Comparison of ENCODE assay signal across 8 mouse cellular contexts in genomic region chr6:125573189-125573928, GRCm38 (mm10). TPM values are rescaled to one million over a fixed set of nuclear protein-coding genes. Genes with fewer than 3 reads are reported as not detected.
A peak's percentile ranks its signal among the peaks of the same experiment; 100 is the strongest.
DNase-seq lines count a peak whose midpoint lies in the region; ATAC-seq lines count a peak whose summit lies in the region.

No protein-coding gene starts in this region.

- H3K4me3 ChIP-seq in hindbrain, embryonic 11.5 days (ENCODE audit: low read depth, low read length) = peak overlapping the region; percentile 19; the same call in 1 of the 2 replicates

- no peaks in the 10 kb centered on the region for H3K36me3 ChIP-seq in hindbrain, embryonic 11.5 days (ENCODE audit: control insufficient read depth, insufficient read depth, low read length)

- no peaks in the 10 kb centered on the region for H3K27me3 ChIP-seq in hindbrain, embryonic 11.5 days (ENCODE audit: control insufficient read depth, insufficient read depth, low read length)

- 8% methylated on average over 14 of the region's 14 CpGs for WGBS in hindbrain, embryonic 11.5 days

- peak; percentile 95 for ATAC-seq in hindbrain, embryonic 11.5 days (ENCODE audit: low FRiP score)

- no peak overlapping the region for H3K27ac ChIP-seq in hindbrain, embryonic 11.5 days (ENCODE audit: low read depth, low read length)

- H3K9me3 ChIP-seq in hindbrain, embryonic 11.5 days (ENCODE audit: control insufficient read depth, low read length) = no peaks in the 10 kb centered on the region

- peak overlapping the region; percentile 29 for H3K4me2 ChIP-seq in hindbrain, embryonic 11.5 days (replicated peaks; ENCODE audit: low read depth, low read length)

- H3K4me1 ChIP-seq in hindbrain, embryonic 11.5 days (replicated peaks; ENCODE audit: control insufficient read depth, insufficient read depth, low read length) = 0 out of 2 replicates have a peak, but pooled peaks cover 2% of the 10 kb centered on the region

- DNase-seq in MEL-GATA-1-ER (ENCODE audit: extremely low read depth, low read depth) = peak; percentile 94
- DNase-seq in c-Kit-positive CD71-positive TER-119-negative erythroid progenitor cells, embryonic 14.5 days (ENCODE audit: low read depth) = peak; percentile 94
- DNase-seq in frontal cortex, postnatal 14 days (ENCODE audit: low spot score in 2 of 2) = peak; percentile 22 to 32
- DNase-seq in hindbrain, embryonic 11.5 days (ENCODE audit: low spot score) = peak; percentile 72
- DNase-seq in layer of hippocampus, adult 9-11 months = peak; percentile 67
- DNase-seq in lung, postnatal 14 days = peak; percentile 80
- DNase-seq in ovary, postnatal 14 days (ENCODE audit: low spot score) = peak; percentile 56
- peak; percentile 83 for DNase-seq in thymus, postnatal 25 days

- 0 out of 2 replicates have a peak overlapping the region, but pooled peaks have one; percentile 1 for H3K9ac ChIP-seq in hindbrain, embryonic 11.5 days (ENCODE audit: low read depth, low read length)

RNA-seq across cellular contexts. Expression of gene Vwf, which starts 26.8 kb away (rescaled TPM):
- polyA plus RNA-seq in hindbrain, embryonic 11.5 days (2014; fragmentation: Nextera tagmentation; extraction: Ambion mirVana) = 10.3 and 10.7 TPM in 2 replicates

Comparison
In these comparisons a context has a peak if more than half of its experiments do, and no peak if none do; other contexts are left out.
1. DNase-seq: peak in every context shown above with its lines; median percentile 94 in MEL-GATA-1-ER; 94 in c-Kit-positive CD71-positive TER-119-negative erythroid progenitor cells, embryonic 14.5 days; 83 in thymus, postnatal 25 days; 80 in lung, postnatal 14 days; 72 in hindbrain, embryonic 11.5 days; 67 in layer of hippocampus, adult 9-11 months; 56 in ovary, postnatal 14 days; 27 in frontal cortex, postnatal 14 days.